Mouse (Mus musculus): Measurements from ENCODE around the gene Prnp. TPM values are rescaled to one million over a fixed set of nuclear protein-coding genes. Genes with fewer than 3 reads are reported as not detected.

Gene Prnp
- polyA plus RNA-seq, 2 experiments = 36.1 to 39.1 TPM

DNA sequence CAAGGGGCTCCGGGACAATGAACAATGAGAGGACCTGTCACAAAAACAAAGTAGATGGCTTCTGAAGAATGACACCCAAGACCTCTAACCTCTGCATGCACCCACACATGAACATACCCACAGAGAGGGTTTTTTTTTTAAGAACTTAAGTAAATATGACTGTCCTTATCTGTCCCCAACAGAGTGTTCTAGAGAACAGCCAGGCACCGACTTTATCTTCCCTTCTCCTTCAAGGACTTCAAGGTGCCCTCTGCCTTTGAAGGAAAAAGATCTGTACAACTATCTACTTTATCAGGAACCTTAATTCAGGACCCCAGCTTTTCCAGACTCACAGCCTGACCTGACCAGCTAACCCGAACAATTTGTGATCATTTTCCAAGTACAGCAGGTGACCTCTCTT, 30.8 kb downstream of the Prnp start:
- Histone ChIP-seq H3K27me3 (ENCODE audit: control insufficient read depth, insufficient read depth, low read length) (no peaks in the 10 kb centered on the region), H3K4me3 (replicated peaks; ENCODE audit: low read length) (no peak overlapping the region), H3K36me3 (ENCODE audit: control insufficient read depth, insufficient read depth, low read length) (peaks cover 11% of the 10 kb centered on the region; the same call in 1 of the 2 replicates), H3K9ac (ENCODE audit: low read depth, low read length, severe bottlenecking) (no peak overlapping the region), H3K4me2 (replicated peaks; ENCODE audit: low read depth, low read length, severe bottlenecking) (no peak overlapping the region), H3K9me3 (ENCODE audit: control insufficient read depth, low read length) (no peaks in the 10 kb centered on the region), H3K4me1 (ENCODE audit: control insufficient read depth, insufficient read depth, low read length) (no peaks in the 10 kb centered on the region), H3K27ac (replicated peaks; ENCODE audit: low read depth, low read length) (no peak overlapping the region)
- no peak for TF ChIP-seq POLR2A (IDR thresholded peaks at IDR 0.05; ENCODE audit: borderline replicate concordance, extremely low read depth, insufficient read depth, insufficient read length)
- 88% methylated on average over 3 of the region's 3 CpGs for WGBS
- no peak for ATAC-seq (ENCODE audit: low FRiP score, low read depth)
- no peak for DNase-seq (ENCODE audit: low spot score)

GRCm38 (mm10) chr2:131941501-131941900, 31.8 kb downstream of the Prnp start:
- 55% methylated on average over 6 of the region's 6 CpGs for WGBS
- DNase-seq (ENCODE audit: low spot score) (no peak), ATAC-seq (ENCODE audit: low FRiP score, low read depth) (no peak)

GRCm38 (mm10) chr2:131944370-131944769, 34.6 kb downstream of the Prnp start:
- no peaks in the 10 kb centered on the region for H3K36me3 ChIP-seq (ENCODE audit: control insufficient read depth, insufficient read depth, low read length)
- no peak for ATAC-seq (ENCODE audit: low FRiP score, low read depth)
- no peaks in the 10 kb centered on the region for H3K4me1 ChIP-seq (ENCODE audit: control insufficient read depth, insufficient read depth, low read length)
- H3K27ac ChIP-seq (replicated peaks; ENCODE audit: low read depth, low read length) = no peak overlapping the region
- no peak overlapping the region for H3K4me2 ChIP-seq (replicated peaks; ENCODE audit: low read depth, low read length, severe bottlenecking)
- TF ChIP-seq POLR2A (IDR thresholded peaks at IDR 0.05; ENCODE audit: borderline replicate concordance, extremely low read depth, insufficient read depth, insufficient read length) = no peak
- WGBS = 50% methylated on average over 1 of the region's 1 CpGs
- H3K9ac ChIP-seq (ENCODE audit: low read depth, low read length, severe bottlenecking) = no peak overlapping the region
- H3K27me3 ChIP-seq (ENCODE audit: control insufficient read depth, insufficient read depth, low read length) = no peaks in the 10 kb centered on the region
- DNase-seq (ENCODE audit: low spot score) = no peak
- H3K4me3 ChIP-seq (replicated peaks; ENCODE audit: low read length) = no peak overlapping the region
- no peaks in the 10 kb centered on the region for H3K9me3 ChIP-seq (ENCODE audit: control insufficient read depth, low read length)

More at GRCm38 (mm10) chr2:131941501-131941900, 31.8 kb downstream of the Prnp start:
- H3K9me3 ChIP-seq (ENCODE audit: control insufficient read depth, low read length) = no peaks in the 10 kb centered on the region
- H3K4me3 ChIP-seq (replicated peaks; ENCODE audit: low read length) = no peak overlapping the region
- H3K4me2 ChIP-seq (replicated peaks; ENCODE audit: low read depth, low read length, severe bottlenecking) = no peak overlapping the region
- H3K27me3 ChIP-seq (ENCODE audit: control insufficient read depth, insufficient read depth, low read length) = no peaks in the 10 kb centered on the region
- peaks cover 11% of the 10 kb centered on the region; the same call in 1 of the 2 replicates for H3K36me3 ChIP-seq (ENCODE audit: control insufficient read depth, insufficient read depth, low read length)
- no peak for TF ChIP-seq POLR2A (IDR thresholded peaks at IDR 0.05; ENCODE audit: borderline replicate concordance, extremely low read depth, insufficient read depth, insufficient read length)
- no peak overlapping the region for H3K27ac ChIP-seq (replicated peaks; ENCODE audit: low read depth, low read length)
- H3K4me1 ChIP-seq (ENCODE audit: control insufficient read depth, insufficient read depth, low read length) = no peaks in the 10 kb centered on the region
- H3K9ac ChIP-seq (ENCODE audit: low read depth, low read length, severe bottlenecking) = no peak overlapping the region

DNA sequence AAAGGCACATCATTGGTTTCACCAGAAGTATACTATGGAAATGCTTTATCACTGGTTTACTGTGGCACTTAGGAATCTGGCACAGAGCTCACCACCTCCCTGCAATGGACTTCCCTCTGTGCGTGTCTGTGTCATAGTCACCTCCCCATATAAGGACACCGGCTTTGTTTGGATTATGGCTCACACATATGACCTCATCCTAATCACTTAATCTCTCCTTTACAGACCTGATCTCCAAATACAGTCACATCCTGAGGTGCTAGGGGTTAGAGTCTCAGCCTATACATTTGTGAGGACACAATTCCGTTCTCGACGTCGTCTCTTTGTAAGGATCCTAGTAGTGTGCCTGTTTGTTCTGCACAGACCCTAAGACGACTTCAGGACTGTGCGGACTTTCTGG, 35.5 kb downstream of the Prnp start:
- Histone ChIP-seq H3K36me3 (ENCODE audit: control insufficient read depth, insufficient read depth, low read length) (no peaks in the 10 kb centered on the region), H3K4me1 (ENCODE audit: control insufficient read depth, insufficient read depth, low read length) (no peaks in the 10 kb centered on the region), H3K4me3 (replicated peaks; ENCODE audit: low read length) (no peak overlapping the region), H3K27ac (replicated peaks; ENCODE audit: low read depth, low read length) (no peak overlapping the region), H3K27me3 (ENCODE audit: control insufficient read depth, insufficient read depth, low read length) (no peaks in the 10 kb centered on the region), H3K9me3 (ENCODE audit: control insufficient read depth, low read length) (no peaks in the 10 kb centered on the region), H3K9ac (ENCODE audit: low read depth, low read length, severe bottlenecking) (no peak overlapping the region), H3K4me2 (replicated peaks; ENCODE audit: low read depth, low read length, severe bottlenecking) (no peak overlapping the region)
- WGBS = 88% methylated on average over 8 of the region's 8 CpGs
- DNase-seq (ENCODE audit: low spot score) (no peak), ATAC-seq (ENCODE audit: low FRiP score, low read depth) (no peak)
- TF ChIP-seq POLR2A (IDR thresholded peaks at IDR 0.05; ENCODE audit: borderline replicate concordance, extremely low read depth, insufficient read depth, insufficient read length) = no peak

DNA sequence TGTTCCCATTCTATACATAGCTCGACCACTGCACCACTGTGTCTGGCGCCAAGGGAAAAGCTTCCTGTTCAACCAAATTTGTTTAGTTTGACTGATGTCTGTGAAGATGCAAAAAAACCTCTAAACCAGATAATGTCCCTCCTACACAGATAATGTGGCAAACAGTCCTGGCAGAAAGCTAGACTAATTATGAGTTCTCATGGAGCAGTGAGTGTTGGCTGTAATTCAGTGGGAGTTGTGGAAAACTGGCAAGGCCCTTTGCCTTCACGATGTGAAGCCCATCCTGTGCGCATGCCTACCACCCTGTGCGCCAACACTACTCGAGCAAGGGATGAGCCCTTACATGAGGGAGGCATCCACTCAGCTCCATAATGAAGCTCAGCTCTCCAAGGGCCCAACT, 36.0 kb downstream of the Prnp start:
- Histone ChIP-seq H3K9ac (ENCODE audit: low read depth, low read length, severe bottlenecking) (no peak overlapping the region), H3K4me3 (replicated peaks; ENCODE audit: low read length) (no peak overlapping the region), H3K9me3 (ENCODE audit: control insufficient read depth, low read length) (no peaks in the 10 kb centered on the region), H3K36me3 (ENCODE audit: control insufficient read depth, insufficient read depth, low read length) (no peaks in the 10 kb centered on the region), H3K27ac (replicated peaks; ENCODE audit: low read depth, low read length) (no peak overlapping the region), H3K27me3 (ENCODE audit: control insufficient read depth, insufficient read depth, low read length) (no peaks in the 10 kb centered on the region), H3K4me2 (replicated peaks; ENCODE audit: low read depth, low read length, severe bottlenecking) (no peak overlapping the region), H3K4me1 (ENCODE audit: control insufficient read depth, insufficient read depth, low read length) (0 out of 2 replicates have a peak, but pooled peaks cover 3% of the 10 kb centered on the region)
- WGBS = 84% methylated on average over 6 of the region's 6 CpGs
- ATAC-seq (ENCODE audit: low FRiP score, low read depth) (no peak), DNase-seq (ENCODE audit: low spot score) (no peak)
- TF ChIP-seq POLR2A (IDR thresholded peaks at IDR 0.05; ENCODE audit: borderline replicate concordance, extremely low read depth, insufficient read depth, insufficient read length) = no peak

- WGBS = 80% methylated on average over 16 of the region's 16 CpGs
- ATAC-seq (ENCODE audit: low FRiP score, low read depth) = no peak
Measured at GRCm38 (mm10) chr2:131946351-131946750, 36.6 kb downstream of the Prnp start.

More at GRCm38 (mm10) chr2:131946351-131946750, 36.6 kb downstream of the Prnp start:
- Histone ChIP-seq H3K4me2 (replicated peaks; ENCODE audit: low read depth, low read length, severe bottlenecking) (no peak overlapping the region), H3K4me3 (replicated peaks; ENCODE audit: low read length) (no peak overlapping the region), H3K36me3 (ENCODE audit: control insufficient read depth, insufficient read depth, low read length) (no peaks in the 10 kb centered on the region), H3K9ac (ENCODE audit: low read depth, low read length, severe bottlenecking) (no peak overlapping the region), H3K4me1 (ENCODE audit: control insufficient read depth, insufficient read depth, low read length) (0 out of 2 replicates have a peak, but pooled peaks cover 3% of the 10 kb centered on the region), H3K9me3 (ENCODE audit: control insufficient read depth, low read length) (no peaks in the 10 kb centered on the region), H3K27me3 (ENCODE audit: control insufficient read depth, insufficient read depth, low read length) (no peaks in the 10 kb centered on the region), H3K27ac (replicated peaks; ENCODE audit: low read depth, low read length) (no peak overlapping the region)
- no peak for TF ChIP-seq POLR2A (IDR thresholded peaks at IDR 0.05; ENCODE audit: borderline replicate concordance, extremely low read depth, insufficient read depth, insufficient read length)
- DNase-seq (ENCODE audit: low spot score) = no peak
